Mouse (Mus musculus) spleen, adult 12 weeks (tissue): Measurements from ENCODE around the gene Cela3a.
"Not testable (repeated sequence)": the region's sequence is repeated elsewhere in the genome, so short reads cannot be mapped to it uniquely, and the experiment has no call there.

Experiments used
- DNase-seq: peaks from one replicate; pipeline ENCODE4 v3.0.0; 2022; ENCODE audit warnings: low spot score

The Cela3a gene

DNA sequence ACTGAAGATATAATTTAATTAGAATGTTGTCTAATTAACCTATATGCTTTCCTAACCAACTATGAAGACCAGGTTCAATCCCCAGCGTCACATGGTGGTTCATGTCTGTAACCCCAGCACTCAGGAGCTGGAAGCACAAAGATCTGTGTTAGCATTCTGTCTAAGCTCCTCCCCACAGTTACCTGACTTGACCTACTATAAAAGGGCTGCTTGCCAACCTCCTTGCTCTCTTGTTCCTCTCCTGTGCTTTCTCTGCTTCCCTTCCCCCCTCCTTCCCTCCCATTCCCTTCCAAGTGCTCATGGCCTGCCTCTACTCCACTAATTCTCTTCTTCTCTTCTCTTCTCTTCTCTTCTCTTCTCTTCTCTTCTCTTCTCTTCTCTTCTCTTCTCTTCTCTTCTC is 5.3 kb upstream of the Cela3a start:
- DNase-seq: no peak

DNA sequence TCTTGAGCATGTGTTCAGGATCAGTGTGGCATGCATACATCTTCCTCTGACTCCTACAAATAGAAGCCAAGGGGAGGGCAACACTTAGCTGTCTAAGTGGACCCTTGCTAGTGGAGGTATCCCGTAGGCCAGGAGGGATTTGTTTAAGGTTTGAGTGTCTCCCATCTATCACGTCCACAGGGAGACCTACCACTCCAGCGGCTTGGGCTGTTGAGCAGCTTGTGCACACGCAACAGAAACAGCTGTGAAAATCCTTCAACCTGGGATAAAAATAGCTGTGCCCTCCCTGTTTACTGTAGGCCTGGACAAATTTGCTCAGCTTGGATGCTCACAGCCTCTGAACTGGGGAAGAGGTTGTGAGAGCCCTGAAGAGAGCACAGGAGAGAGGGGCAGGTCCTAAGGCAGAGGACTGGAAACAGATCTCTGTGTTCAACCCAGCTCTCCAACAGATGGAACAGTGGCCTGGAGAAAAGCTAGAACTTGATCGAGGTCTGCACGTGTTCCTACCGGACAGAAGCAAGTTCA is 2.7 kb upstream of the Cela3a start:
- not testable (repeated sequence) for DNase-seq

DNA sequence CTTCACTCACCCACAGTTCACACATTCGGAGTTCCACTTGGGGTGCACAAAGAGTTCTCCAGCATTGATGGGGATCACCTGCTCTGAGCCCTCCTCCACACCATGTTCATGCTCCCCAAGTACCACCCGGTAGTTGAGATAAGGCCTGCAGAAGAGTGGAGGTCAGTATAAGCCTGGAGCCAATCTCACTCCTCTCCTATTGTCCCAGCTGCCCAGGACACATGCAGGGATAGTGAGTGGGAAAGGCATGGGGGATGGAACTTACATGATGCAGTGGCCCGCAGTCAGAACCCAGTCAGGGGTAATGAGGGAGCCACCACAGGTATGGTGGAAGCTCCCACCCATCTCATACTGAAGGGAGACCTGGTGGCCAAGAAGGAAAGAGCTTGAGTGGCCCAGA is 4.0 kb downstream of the Cela3a start:
- DNase-seq: no peak

DNA sequence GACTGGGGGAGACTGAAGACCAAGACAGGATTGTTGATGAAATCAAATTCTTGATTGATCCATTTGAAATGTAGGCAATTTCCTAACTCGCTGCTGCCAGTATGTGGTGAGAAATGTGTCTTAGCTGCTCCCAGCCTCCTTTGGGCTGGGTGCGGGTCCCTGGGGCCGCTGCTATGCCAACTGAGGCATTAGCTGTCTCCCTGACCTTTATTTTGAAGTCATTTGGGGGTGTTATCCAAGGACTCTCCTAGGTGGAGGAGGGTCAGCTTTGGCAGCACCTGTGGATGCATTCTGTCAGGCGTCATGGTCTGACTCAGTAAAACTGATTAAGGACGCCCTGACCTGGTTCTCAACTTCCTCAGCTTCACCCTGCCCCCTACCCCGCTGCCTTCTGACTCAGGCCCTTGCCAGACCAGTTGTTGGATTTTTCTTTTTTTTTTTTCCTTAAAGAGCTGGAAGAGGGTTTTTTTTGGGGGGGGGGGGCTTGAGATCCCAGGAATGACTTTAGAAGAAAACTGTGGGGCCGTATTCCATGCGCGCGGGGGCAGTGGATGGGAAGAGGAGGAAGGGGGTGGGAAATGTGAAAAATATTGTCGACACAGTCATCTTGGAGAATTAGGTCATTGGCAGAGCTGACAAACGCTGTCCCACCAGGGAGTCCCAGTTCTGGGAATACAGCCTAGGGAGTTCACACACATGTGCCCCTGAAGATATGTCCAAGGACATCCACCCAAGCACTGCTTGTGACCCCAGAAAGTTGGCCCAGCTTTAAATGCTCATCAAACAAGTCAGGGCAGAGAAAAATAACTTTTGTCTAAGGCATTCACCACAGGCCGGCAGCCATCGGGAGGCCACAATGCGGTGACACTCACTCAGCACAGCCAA is 12.7 kb downstream of the Cela3a start:
- no peak for DNase-seq

DNA sequence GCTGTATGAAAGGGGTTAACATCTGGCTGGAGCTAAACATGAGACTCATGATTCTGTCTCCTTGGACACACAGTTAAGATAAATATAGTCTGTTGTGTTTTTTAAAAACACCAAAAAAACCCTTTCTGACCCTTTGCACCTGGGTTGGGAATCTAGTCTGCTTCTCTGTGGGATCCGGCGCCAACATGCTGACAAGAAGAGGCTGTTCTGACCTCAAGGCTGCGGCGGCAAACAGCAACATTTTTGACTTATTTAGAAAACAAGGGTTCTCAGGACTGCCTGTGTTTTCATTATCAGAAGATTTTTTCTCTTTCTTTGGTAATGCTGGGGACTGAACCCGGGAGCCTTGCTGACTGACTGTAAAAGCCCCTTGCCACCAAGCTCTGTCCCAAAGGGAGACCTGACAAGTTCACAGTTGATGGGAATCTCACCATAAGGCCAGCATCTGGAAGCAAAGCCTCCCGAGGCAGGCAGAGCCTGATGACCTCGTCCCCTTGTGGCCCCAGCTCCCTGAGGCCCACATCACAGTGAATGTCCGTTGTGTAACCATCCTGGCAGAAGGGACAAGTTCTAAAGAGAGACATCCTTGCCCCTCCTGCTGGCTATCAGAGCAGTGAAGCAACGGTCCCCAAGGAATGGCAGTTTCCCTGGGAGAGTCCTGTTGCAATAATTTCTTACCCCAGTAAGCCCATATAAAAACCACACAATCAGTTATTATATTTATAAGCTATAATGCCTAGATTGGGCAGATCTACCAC is 16.0 kb downstream of the Cela3a start:
- DNase-seq: no peak

DNA sequence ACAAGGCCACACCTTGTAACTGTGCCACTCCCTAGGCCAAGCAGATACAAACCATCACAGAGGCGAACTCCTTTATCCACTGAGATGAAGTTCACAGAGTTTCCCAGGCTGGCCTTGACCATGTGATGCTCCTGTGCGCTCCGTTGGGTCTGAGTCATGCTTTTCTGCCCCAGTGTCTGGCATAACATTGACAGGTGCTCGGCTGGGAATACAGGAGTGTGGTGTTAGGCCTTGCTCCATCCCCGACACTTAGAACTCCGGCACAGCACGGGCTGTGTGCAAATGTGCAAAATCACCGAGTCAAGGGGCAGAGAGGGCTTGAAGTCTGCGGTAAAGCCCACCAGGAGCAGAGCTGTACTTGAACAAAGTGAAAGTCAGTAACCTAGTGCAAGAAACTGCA is 16.7 kb downstream of the Cela3a start:
- no peak for DNase-seq

DNA sequence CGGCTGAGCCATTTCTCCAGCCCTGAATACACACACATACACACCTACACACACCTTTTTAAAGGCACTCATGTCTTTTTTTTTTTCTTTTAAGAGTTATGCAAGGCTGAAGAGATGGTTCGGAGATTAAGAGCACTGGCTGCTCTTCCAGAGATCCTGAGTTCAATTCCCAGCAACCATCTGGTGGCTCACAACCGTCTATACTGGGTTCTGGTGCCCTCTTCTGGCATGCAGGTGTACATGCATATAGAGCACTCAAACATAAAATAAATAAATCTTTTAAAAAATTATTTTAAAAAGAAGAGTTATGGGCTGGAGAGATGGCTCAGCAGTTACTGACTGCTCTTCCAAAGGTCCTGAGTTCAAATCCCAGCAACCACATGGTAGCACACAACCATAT is 18.3 kb downstream of the Cela3a start:
- no peak for DNase-seq

DNA sequence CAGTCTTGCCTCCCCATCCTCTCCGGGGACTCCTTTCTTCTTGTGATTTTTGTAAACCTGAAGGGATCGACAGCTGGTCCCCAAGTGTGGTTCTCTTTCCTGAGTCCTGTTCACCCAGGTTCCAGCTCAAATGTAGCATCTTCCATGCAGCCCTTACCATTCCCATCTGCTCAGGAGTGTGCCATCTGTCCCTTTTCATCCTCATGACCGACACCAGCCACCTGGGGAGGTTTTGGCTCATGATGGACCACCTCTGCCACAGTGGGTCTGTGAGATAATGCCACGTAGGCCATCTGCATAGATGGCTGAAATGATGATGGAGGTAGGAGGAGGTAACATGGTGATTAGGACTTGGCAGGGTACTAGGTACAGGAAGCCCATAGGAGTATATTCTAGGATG is 19.4 kb downstream of the Cela3a start:
- no peak for DNase-seq

DNA sequence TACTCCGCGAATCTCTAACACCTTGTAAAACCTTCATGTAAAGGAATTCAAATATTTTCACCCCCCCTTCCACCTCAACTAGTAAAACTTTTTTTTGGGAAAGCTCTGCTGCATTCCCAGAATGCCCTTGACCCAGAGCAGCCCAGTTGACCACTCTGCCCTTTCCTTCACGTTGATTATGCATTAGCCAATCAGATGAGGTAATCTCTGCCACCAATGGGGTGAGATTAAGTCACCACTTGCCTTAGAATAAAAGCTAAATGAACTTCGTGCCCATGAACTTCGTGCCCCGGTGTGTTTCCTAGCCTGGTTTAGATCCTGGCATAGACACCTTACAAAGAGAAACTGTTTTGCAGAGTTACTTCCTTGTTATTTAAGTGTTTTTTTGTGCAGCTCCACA is 20.6 kb downstream of the Cela3a start:
- DNase-seq: no peak

DNA sequence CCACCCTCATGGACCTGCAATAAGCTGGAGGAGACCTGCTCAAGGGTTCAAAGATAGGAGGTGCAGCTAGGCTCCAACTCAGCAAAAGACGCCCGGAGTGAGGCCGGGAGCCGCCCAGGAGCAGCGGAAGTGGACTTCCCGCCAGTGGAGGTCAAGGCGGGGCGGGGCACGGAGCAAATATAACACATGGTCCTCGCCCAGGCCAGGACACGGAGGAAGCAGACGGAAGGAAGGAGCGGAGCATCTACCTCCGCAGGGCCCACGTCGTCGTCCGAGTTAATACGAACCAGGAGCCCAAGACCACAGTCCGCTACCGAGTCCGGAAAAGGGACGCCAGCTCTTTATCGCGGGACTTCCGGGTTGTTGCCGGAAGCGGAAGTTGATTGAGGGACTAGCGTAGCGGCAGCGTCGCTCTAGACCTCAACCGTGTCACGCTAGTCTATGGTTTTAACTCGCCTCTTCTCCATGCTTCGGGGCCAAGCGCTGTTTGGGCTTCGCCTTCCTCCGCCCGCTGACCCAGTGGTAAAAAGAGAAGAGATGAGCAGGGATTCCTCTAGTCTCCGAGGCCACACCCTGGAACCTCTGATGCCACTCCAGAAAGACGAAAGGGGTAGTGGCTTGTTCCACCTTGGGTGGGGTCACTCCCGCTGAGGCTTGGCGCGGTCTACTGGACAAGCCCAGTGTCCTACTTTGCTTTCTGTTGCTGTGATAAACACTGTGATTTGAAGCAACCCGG is 21.4 kb downstream of the Cela3a start:
- peak; percentile 83 for DNase-seq

DNA sequence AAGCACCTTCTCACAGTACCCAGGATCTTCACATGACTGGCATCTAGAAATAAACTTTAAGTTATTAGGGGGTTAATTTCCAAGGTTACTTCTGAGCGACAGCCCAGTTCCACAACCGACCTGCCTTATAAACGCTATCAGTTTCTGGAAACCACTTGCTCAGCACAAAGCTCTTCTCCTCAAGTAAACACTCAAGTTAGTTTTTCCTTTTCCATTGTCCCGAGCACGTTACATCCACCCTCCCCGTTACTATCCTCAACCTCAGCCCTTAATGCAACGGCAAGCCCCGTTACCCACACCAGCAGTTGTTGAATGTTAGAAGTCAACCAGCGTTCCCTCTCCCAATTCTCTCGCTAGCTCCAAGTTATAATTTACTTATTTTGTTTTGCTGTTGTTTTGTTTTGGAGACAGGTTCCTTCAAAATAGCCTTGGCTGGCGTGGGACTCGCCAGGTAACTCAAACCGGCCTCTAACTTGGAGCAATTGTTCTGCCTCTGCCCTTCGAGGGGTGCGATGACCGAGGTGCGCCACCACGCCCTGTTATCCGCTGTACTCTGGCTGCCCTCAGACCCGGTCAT is 22.0 kb downstream of the Cela3a start:
- DNase-seq: no peak

DNA sequence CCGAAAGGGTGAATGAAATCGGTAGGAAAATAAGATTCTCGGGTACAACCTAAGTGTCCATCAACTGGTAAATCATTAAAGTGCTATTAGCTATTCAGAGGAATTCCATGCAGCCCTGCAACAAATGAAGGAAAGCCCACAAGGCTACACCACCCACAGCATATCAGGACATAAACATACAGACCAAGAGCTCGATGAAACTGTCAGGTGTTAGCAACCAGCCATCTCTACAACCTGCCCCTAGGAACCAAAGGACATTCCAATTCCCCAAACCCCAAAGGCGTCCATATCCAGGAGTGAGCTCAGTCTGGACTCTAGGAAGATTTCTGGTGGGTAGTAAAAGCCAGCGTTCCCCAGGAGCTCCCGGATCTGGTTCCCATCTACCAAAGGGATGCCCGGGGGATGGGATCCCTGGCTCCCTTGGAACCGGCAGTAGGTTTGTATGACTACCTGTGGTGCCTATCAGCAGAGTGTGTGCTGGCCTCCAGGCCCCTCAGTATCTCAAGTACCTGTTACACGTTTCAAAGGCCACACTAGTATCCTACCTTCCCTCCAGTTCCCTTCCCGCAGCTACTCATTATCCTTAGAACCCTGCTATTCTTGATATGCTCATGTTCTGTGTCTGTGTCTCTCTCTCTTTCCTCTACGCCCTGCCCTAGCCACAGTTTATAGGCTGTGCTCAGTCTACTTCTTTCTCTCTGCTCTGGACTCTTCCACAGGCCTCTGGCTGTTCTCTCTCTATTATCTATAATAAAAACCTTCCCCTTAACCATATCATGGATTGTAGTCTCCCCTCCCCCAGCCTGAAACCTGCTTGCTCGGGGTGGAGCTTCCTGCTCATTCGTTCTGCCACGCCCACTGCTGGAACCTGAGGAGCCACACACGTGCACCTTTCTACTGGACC is 28.6 kb downstream of the Cela3a start:
- no peak for DNase-seq

DNA sequence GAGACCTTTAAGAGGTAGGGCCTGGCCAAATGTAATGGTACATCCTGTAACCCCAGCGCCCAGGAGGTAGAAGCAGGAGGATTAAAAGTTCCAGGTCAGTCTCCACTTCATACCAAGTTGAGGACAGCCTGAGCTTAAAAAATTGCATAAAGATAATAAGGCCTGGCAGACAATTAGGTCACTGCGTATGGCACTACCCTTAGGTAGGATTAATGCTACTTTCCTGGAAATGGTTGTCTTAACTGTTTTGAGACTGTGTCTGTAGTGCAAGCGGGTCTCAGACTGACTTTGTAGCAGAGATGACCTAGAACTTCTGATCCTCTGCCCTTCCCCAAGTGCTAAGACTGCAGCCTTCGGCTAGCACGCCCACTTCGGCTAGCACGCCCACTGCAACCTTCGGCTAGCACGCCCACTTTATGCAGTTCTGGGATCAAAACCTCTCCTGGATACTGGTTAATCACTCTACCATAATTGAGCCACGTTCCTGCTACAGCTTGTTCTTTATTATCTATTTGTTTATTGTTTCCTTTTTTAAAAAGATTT is 29.8 kb downstream of the Cela3a start:
- no peak for DNase-seq

DNA sequence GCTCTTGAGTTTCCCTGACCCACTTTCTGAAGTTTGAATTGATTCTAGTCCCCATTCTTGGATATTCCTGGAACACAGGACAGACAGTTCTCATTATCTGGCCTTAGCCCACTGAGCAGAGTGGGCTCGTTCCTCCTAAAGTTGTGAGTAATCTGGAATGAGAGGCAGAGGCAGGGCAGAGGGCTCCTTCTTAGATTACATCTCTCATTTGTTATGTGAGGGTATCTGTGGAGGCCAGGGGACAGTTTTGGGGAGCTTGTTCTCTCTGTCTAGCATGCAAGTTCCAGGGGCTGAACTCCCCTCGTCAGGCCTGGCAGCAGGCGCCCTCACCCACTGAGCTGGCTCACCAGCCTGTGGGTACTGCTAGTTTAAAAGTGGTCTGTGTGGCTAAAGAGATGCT is 30.5 kb downstream of the Cela3a start:
- DNase-seq: no peak

DNA sequence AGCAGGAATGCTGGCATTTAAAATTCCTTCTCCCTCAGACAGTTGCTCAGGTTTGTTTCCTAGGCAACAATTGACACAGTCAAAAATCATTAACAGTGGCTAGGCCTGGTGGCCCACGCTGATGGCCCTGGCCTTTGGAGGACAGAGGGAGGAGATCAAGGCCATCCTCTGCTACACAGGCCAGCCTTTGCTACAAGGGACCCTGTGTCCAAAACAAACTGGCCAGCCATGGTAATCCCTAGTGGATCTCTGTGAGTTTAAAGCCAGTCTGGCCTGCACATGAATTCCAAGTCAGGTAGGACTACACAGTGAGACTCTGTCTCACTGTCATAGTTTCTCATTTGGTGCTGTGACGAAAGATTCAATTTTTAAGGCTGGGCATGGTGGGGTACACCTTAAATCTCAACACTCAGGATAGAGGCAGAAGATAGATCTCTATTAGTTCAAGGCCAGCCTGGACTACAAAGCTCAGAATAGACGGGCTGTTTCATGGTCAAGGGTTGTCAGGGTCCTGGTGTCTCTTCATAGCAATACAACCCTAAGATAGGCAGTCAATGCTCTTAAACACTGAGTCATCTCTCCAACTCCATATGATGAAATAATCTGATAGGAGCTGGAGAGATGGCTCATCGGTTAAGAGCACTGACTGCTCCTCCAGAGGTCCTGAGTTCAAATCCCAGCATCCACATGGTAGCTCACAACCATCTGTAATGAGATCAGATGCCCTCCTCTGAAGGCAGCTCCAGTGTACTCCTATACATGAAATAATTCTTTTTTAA is 31.9 kb downstream of the Cela3a start:
- DNase-seq: no peak

DNA sequence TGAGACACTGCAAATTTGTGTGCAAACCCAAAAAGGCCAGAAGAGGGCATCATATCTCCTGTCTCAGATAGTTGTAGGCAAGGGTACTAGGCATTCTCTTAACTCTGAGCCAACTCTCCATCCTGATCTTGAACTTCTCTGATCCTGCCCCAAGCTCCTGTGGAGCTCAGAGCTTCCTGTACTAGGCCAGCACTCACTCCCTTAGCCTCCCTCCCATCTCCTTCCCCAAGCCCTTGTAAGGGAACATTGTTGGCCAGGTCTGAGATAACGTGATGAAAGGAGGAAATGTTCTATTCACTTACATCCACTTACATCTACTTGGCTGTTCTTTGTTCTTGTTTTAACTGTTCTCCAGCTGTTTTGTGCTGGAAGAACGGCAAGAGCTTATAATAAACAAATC is 32.8 kb downstream of the Cela3a start:
- DNase-seq: no peak

DNA sequence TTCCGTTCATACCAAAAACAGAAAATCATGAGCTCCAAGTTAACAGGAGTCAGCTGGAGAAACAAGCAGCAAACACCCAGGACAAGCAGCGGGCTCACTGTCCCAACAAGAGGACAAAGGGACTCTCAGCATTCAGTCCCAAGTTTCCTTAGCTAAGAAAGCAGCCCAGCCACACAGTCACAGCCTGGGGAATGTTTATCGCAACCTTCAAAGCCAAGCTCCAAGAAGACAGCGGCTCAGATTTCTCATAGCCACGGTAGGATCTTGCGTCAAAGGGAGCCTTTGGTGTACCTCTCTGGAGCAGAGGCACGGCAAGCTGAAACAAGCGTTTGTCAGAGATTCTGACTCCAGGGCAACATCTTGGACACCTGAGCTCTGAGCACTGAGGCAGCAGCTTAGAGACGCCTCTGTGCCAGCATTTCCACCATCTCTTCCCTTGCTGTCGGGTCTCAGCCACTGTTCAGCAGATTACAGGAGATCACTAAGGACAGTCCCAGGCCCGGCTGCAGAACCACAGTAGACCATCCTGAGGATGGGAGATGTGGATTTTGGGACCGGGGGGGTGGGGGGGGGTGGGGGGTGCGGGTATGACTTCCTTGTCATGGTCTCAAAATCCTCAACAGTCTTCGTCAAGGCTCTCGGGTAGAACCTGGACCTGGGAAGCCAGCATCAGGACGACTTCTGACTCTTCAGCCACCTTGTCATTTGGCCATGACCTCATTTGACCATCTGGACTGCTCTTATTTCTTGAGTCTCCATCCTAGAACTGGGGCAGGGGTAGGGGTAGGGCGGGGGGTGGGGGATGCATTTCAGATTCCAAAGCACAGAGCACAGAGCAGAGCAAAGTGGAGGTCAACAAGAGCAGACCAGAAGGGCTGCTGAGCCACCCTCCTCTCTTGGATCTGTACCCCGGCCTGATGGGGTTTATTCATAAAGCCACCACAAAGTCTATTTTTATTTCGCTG is 34.0 kb downstream of the Cela3a start:
- DNase-seq: no peak

DNA sequence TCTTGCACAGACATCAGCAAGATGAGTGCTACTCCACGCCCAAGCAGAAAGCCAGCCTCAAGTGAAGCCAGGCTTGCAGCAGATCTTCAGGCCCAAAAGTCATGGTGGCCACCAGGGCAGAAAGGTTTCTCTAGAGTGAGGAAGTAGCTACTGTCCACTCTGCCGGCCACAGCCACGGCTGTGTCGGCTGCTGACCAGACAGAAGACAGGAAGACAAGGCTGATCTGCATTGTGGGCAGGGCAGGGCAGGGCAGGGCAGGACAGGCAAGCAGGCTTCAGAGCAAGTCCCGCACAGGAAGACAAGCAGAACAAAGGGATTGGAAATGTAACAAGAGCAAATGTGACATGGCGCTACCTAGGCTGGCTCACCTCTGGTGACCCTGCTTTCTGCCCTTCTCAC is 35.9 kb downstream of the Cela3a start:
- no peak for DNase-seq
